Mouse (Mus musculus) bone marrow macrophage, adult 2 months (primary cell): ENCODE data around the gene Ppp1r27. TPM values are rescaled to one million over a fixed set of nuclear protein-coding genes. Genes with fewer than 3 reads are reported as not detected.

Experiments used
- H3K27ac ChIP-seq: 2 replicates; pipeline ENCODE4 v1.5.1; 2012; ENCODE audit warnings: low read depth, low read length; ENCODE audit not compliant: insufficient read depth
- H3K4me1 ChIP-seq: 2 replicates; pipeline ENCODE4 v1.6.1; 2012; ENCODE audit warnings: low read length; ENCODE audit not compliant: control insufficient read depth, insufficient read depth
- H3K4me3 ChIP-seq: 2 replicates; pipeline ENCODE4 v1.5.1; 2012; ENCODE audit warnings: mild to moderate bottlenecking, low read length, moderate library complexity; ENCODE audit not compliant: insufficient read depth
- CTCF ChIP-seq: IDR thresholded peaks from 2 replicates; pipeline ENCODE4 v1.5.1; 2012; ENCODE audit warnings: low read depth, mild to moderate bottlenecking, low read length, moderate library complexity
- POLR2A ChIP-seq: IDR thresholded peaks from 2 replicates; pipeline ENCODE4 v1.6.1; 2012; ENCODE audit warnings: mild to moderate bottlenecking, low read depth, low read length, borderline replicate concordance
- polyA plus RNA-seq: library from polyadenylated mRNA; stranded (reverse); fragments of >200 nt; gene quantifications from 2 replicates; pipeline ENCODE4 v1.2.4, GENCODE M21; 2012; ENCODE audit not compliant: missing spikeins, insufficient read depth, insufficient read length

Gene Ppp1r27
- polyA plus RNA-seq, 1 experiment, result not detected

- TF ChIP-seq POLR2A (no peak), CTCF (no peak)
- Histone ChIP-seq H3K4me3 (no peak overlapping the region), H3K4me1 (peaks cover 27% of the 10 kb centered on the region), H3K27ac (0 out of 2 replicates have a peak overlapping the region, but pooled peaks have one; percentile 7)
Measured at GRCm38 (mm10) chr11:120575046-120575445, 24.1 kb upstream of the Ppp1r27 start.

- TF ChIP-seq CTCF (no peak), POLR2A (no peak)
- Histone ChIP-seq H3K4me3 (peak overlapping the region; percentile 92), H3K27ac (peak overlapping the region; percentile 11), H3K4me1 (peaks cover 24% of the 10 kb centered on the region)
Measured at GRCm38 (mm10) chr11:120574278-120574600, 23.3 kb upstream of the Ppp1r27 start.

- H3K27ac ChIP-seq, result peak overlapping the region; percentile 90
- H3K4me3 ChIP-seq, result peak overlapping the region; percentile 92
- TF ChIP-seq POLR2A (no peak), CTCF (no peak)
- peaks cover 19% of the 10 kb centered on the region for H3K4me1 ChIP-seq
Measured at GRCm38 (mm10) chr11:120573585-120574277, 22.8 kb upstream of the Ppp1r27 start.

- TF ChIP-seq POLR2A (peak; percentile 60; the same call in 1 of the 2 replicates), CTCF (no peak)
- peaks cover 19% of the 10 kb centered on the region for H3K4me1 ChIP-seq
- H3K4me3 ChIP-seq, result peak within 1 kb of the TSS; percentile 92
- peak within 1 kb of the TSS; percentile 90 for H3K27ac ChIP-seq
Measured at GRCm38 (mm10) chr11:120572752-120573584, 22.0 kb upstream of the Ppp1r27 start, which contains the start of gene P4hb. Gene P4hb (minus strand): TSS chr11:120573253.

GRCm38 (mm10) chr11:120572417-120572751, 21.5 kb upstream of the Ppp1r27 start:
- Histone ChIP-seq H3K4me3 (peak overlapping the region; percentile 89), H3K27ac (peak overlapping the region; percentile 68), H3K4me1 (peaks cover 17% of the 10 kb centered on the region)
- TF ChIP-seq CTCF (no peak), POLR2A (no peak)

GRCm38 (mm10) chr11:120571754-120572416, 21.0 kb upstream of the Ppp1r27 start:
- H3K27ac ChIP-seq, result peak overlapping the region; percentile 68
- TF ChIP-seq POLR2A (no peak), CTCF (no peak)
- H3K4me3 ChIP-seq, result peak overlapping the region; percentile 89
- H3K4me1 ChIP-seq, result peaks cover 17% of the 10 kb centered on the region

- Histone ChIP-seq H3K4me3 (peak overlapping the region; percentile 89), H3K4me1 (peaks cover 15% of the 10 kb centered on the region), H3K27ac (peak overlapping the region; percentile 10; the same call in 1 of the 2 replicates)
- no peak for TF ChIP-seq POLR2A
Measured at GRCm38 (mm10) chr11:120571122-120571521, 20.2 kb upstream of the Ppp1r27 start.

- no peak for TF ChIP-seq CTCF
- no peak overlapping the region for H3K27ac ChIP-seq
- H3K4me3 ChIP-seq, result no peak overlapping the region
- peaks cover 8% of the 10 kb centered on the region for H3K4me1 ChIP-seq
Measured at GRCm38 (mm10) chr11:120568324-120568723, 17.4 kb upstream of the Ppp1r27 start.

GRCm38 (mm10) chr11:120565114-120565513, 14.2 kb upstream of the Ppp1r27 start:
- Histone ChIP-seq H3K4me3 (no peak overlapping the region), H3K27ac (no peak overlapping the region), H3K4me1 (no peaks in the 10 kb centered on the region)
- TF ChIP-seq POLR2A, result no peak

GRCm38 (mm10) chr11:120562949-120563348, 12.0 kb upstream of the Ppp1r27 start:
- H3K4me1 ChIP-seq, result no peaks in the 10 kb centered on the region
- H3K4me3 ChIP-seq, result no peak overlapping the region
- H3K27ac ChIP-seq, result no peak overlapping the region
- TF ChIP-seq CTCF, result no peak
- TF ChIP-seq POLR2A, result no peak
